Mouse (Mus musculus) kidney, adult 18-20 months (tissue): Measurements from ENCODE around the gene Khdrbs1.
"Not testable (repeated sequence)": the region's sequence is repeated elsewhere in the genome, so short reads cannot be mapped to it uniquely, and the experiment has no call there.

Experiments used
- DNase-seq: peaks from one replicate; pipeline ENCODE4 v3.0.0; 2021

Gene Khdrbs1

GRCm38 (mm10) chr4:129742232-129743009, at the start of gene Khdrbs1:
TSS of gene Khdrbs1 (minus strand) at chr4:129742303.
- DNase-seq: peak; percentile 96

- no peak for DNase-seq
These were observed 49.3 kb upstream of the Khdrbs1 start for GRCm38 (mm10) chr4:129791399-129791798.

- DNase-seq: no peak
These were observed 48.4 kb upstream of the Khdrbs1 start for GRCm38 (mm10) chr4:129790475-129790874.

GRCm38 (mm10) chr4:129789635-129790034, 47.5 kb upstream of the Khdrbs1 start:
- DNase-seq: no peak

- DNase-seq: no peak
These were observed 46.6 kb upstream of the Khdrbs1 start for GRCm38 (mm10) chr4:129788693-129789092.

- peak; percentile 67 for DNase-seq
These were observed 43.1 kb upstream of the Khdrbs1 start for GRCm38 (mm10) chr4:129785178-129785577.

- DNase-seq: no peak
These were observed 41.4 kb upstream of the Khdrbs1 start for GRCm38 (mm10) chr4:129783506-129783905.

GRCm38 (mm10) chr4:129782857-129783331, 40.8 kb upstream of the Khdrbs1 start:
- no peak for DNase-seq

GRCm38 (mm10) chr4:129781881-129782675, 40.0 kb upstream of the Khdrbs1 start:
- peak; percentile 31 for DNase-seq

GRCm38 (mm10) chr4:129771672-129772521, 29.8 kb upstream of the Khdrbs1 start:
- DNase-seq: peak; percentile 49

GRCm38 (mm10) chr4:129771314-129771671, 29.2 kb upstream of the Khdrbs1 start:
- no peak for DNase-seq

GRCm38 (mm10) chr4:129770600-129770999, 28.5 kb upstream of the Khdrbs1 start:
- no peak for DNase-seq

- DNase-seq: not testable (repeated sequence)
These were observed 26.6 kb upstream of the Khdrbs1 start for GRCm38 (mm10) chr4:129768742-129769141.

- no peak for DNase-seq
These were observed 25.7 kb upstream of the Khdrbs1 start for GRCm38 (mm10) chr4:129767782-129768181.

GRCm38 (mm10) chr4:129765351-129765750, 23.2 kb upstream of the Khdrbs1 start:
- DNase-seq: no peak

- DNase-seq: not testable (repeated sequence)
These were observed 20.4 kb upstream of the Khdrbs1 start for GRCm38 (mm10) chr4:129762496-129762895.

GRCm38 (mm10) chr4:129761606-129762005, 19.5 kb upstream of the Khdrbs1 start:
- DNase-seq: no peak

GRCm38 (mm10) chr4:129755455-129755854, 13.4 kb upstream of the Khdrbs1 start:
- no peak for DNase-seq

- no peak for DNase-seq
These were observed 12.6 kb upstream of the Khdrbs1 start for GRCm38 (mm10) chr4:129754742-129755141.

- DNase-seq: no peak
These were observed 8.3 kb upstream of the Khdrbs1 start for GRCm38 (mm10) chr4:129750430-129750829.

GRCm38 (mm10) chr4:129746591-129746990, 4.5 kb upstream of the Khdrbs1 start:
- no peak for DNase-seq

GRCm38 (mm10) chr4:129746106-129746505, 4.0 kb upstream of the Khdrbs1 start:
- no peak for DNase-seq

- DNase-seq: no peak
These were observed 1.4 kb upstream of the Khdrbs1 start for GRCm38 (mm10) chr4:129743494-129743893.
